Mouse (Mus musculus) fat pad, adult 2 months (tissue): ENCODE results near the gene Olfr15.

Experiments used
- DNase-seq: peaks from one replicate; pipeline ENCODE4 v3.0.0-alpha.2; 2011; ENCODE audit warnings: low read depth, low spot score; ENCODE audit errors: extremely low read depth

The Olfr15 gene

GRCm38 (mm10) chr16:3872216-3873047 is 41.8 kb downstream of the Olfr15 start, which contains the start of gene Naa60:
Gene Naa60, plus strand, starts transcription at chr16:3872375.
- peak; percentile 26 for DNase-seq

GRCm38 (mm10) chr16:3876346-3876745 is 45.7 kb downstream of the Olfr15 start:
- DNase-seq: no peak

GRCm38 (mm10) chr16:3884201-3885064 is 53.8 kb downstream of the Olfr15 start, which contains the start of the genes Zfp597 and Gm20695:
Gene Zfp597, minus strand, starts transcription at chr16:3884561.
Gene Gm20695, plus strand, starts transcription at chr16:3884648.
- DNase-seq: no peak

- DNase-seq: no peak
These were observed 54.5 kb downstream of the Olfr15 start for GRCm38 (mm10) chr16:3885065-3885670.

- DNase-seq: no peak
These were observed 61.1 kb downstream of the Olfr15 start for GRCm38 (mm10) chr16:3891621-3892295.

- no peak for DNase-seq
These were observed 63.1 kb downstream of the Olfr15 start for GRCm38 (mm10) chr16:3893739-3894138.
